Mouse (Mus musculus) neural tube, embryonic 12.5 days (tissue): Measurements from ENCODE around the gene Noxo1. TPM values are rescaled to one million over a fixed set of nuclear protein-coding genes. Genes with fewer than 3 reads are reported as not detected.
"Not testable (repeated sequence)": the region's sequence is repeated elsewhere in the genome, so short reads cannot be mapped to it uniquely, and the experiment has no call there.

ENCODE experiments used
- ATAC-seq: fragments of 200-750 bp; cut with Nextera tagmentation; 2 replicates; pipeline ENCODE4 v1.8.0; 2017; ENCODE audit warnings: low read depth, mild to moderate bottlenecking, moderate TSS enrichment, moderate library complexity; ENCODE audit not compliant: low FRiP score
- H3K27ac ChIP-seq: fragments of 300-500 bp; sonication (generic); 2 replicates; pipeline ENCODE4 v1.5.1; 2016
- H3K27me3 ChIP-seq: fragments of 300-500 bp; sonication (generic); replicated peaks from 2 replicates; pipeline ENCODE4 v1.6.1; 2016; ENCODE audit warnings: mild to moderate bottlenecking
- H3K36me3 ChIP-seq: fragments of 300-500 bp; sonication (generic); 2 replicates; pipeline ENCODE4 v1.6.1; 2016; ENCODE audit warnings: mild to moderate bottlenecking
- H3K4me1 ChIP-seq: fragments of 300-500 bp; sonication (generic); 2 replicates; pipeline ENCODE4 v1.6.1; 2016
- H3K4me2 ChIP-seq: fragments of 300-500 bp; sonication (generic); replicated peaks from 2 replicates; pipeline ENCODE4 v1.6.1; 2016; ENCODE audit warnings: mild to moderate bottlenecking
- H3K4me3 ChIP-seq: fragments of 300-500 bp; sonication (generic); 2 replicates; pipeline ENCODE4 v1.5.1; 2016
- H3K9ac ChIP-seq: fragments of 300-500 bp; sonication (generic); 2 replicates; pipeline ENCODE4 v1.6.1; 2016; ENCODE audit warnings: mild to moderate bottlenecking
- H3K9me3 ChIP-seq: fragments of 300-500 bp; sonication (generic); 2 replicates; pipeline ENCODE4 v1.6.1; 2016; ENCODE audit warnings: mild to moderate bottlenecking
- WGBS: fragments of 180-500 bp; shearing (Covaris S2); methylation state at CpG from one replicate; pipeline ENCODE4 v1.1.7; 2016; 5-methylcytosine and 5-hydroxymethylcytosine counted together
- polyA plus RNA-seq: library from polyadenylated mRNA; unstranded; fragments of >200 nt; fragmentation: Nextera tagmentation; extraction: Ambion mirVana; gene quantifications from 2 replicates; pipeline ENCODE4 v1.2.1, GENCODE M21; 2016

Gene Noxo1
- polyA plus RNA-seq, 1 experiment from 2014 or later = 3.0 TPM

DNA sequence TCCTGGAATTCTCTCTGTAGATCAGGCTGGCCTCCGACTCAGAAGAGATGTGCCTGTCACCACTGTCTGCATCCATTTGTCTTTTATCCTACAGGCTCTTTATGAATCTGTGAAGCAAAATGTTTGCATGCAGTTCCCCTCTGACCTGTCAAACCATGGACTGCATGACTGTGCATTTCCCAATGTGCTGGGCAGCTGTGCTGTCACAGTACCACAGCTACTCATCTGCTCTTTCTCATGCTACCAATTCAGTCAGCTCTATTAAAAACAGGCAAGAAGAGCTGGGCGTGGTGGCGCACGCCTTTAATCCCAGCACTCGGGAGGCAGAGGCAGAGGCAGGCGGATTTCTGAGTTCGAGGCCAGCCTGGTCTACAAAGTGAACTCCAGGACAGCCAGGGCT lies 29.0 kb upstream of the Noxo1 start:
- not testable (repeated sequence) for H3K4me3 ChIP-seq, H3K9ac ChIP-seq, H3K4me2 ChIP-seq, H3K27me3 ChIP-seq, H3K27ac ChIP-seq, ATAC-seq, H3K36me3 ChIP-seq, H3K9me3 ChIP-seq
- peaks cover 23% of the 10 kb centered on the region for H3K4me1 ChIP-seq
- WGBS = 73% methylated on average over 7 of the region's 7 CpGs

DNA sequence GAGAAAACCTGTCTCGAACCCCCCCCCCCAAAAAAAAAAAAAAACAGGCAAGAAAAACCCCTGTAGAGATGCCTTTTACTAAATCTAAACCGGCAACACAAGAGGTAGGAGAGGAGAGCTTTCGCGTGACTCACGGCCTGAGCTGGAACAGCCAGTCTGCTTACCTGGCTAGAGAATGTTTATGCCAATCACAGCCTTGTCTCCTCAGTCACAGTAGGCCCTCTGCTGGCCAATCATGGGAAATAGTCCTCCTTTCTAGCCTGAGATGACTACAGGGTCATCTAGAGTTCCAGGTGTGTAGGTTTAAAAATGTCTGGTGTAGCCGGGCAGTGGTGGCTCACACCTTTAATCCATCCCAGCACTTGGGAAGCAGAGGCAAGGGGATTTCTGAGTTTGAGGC lies 28.6 kb upstream of the Noxo1 start:
- no peak for ATAC-seq
- Histone ChIP-seq H3K9ac (no peak overlapping the region), H3K4me2 (no peak overlapping the region), H3K36me3 (no peaks in the 10 kb centered on the region), H3K27ac (no peak overlapping the region), H3K4me1 (peaks cover 27% of the 10 kb centered on the region), H3K4me3 (no peak overlapping the region), H3K9me3 (no peaks in the 10 kb centered on the region), H3K27me3 (no peaks in the 10 kb centered on the region; the same call in 1 of the 2 replicates)
- 35% methylated on average over 6 of the region's 6 CpGs for WGBS

- H3K4me3 ChIP-seq = peak overlapping the region; percentile 99
- peaks cover 27% of the 10 kb centered on the region for H3K4me1 ChIP-seq
- not testable (repeated sequence) for H3K27me3 ChIP-seq, H3K36me3 ChIP-seq, H3K9me3 ChIP-seq
- H3K27ac ChIP-seq = 0 out of 2 replicates have a peak overlapping the region, but pooled peaks have one; percentile 59
- 13% methylated on average over 15 of the region's 15 CpGs for WGBS
- ATAC-seq = peak; percentile 41
- H3K9ac ChIP-seq = peak overlapping the region; percentile 97; the same call in 1 of the 2 replicates
- H3K4me2 ChIP-seq = peak overlapping the region; percentile 81
Observed at GRCm38 (mm10) chr17:24669214-24669544, 26.9 kb upstream of the Noxo1 start.

DNA sequence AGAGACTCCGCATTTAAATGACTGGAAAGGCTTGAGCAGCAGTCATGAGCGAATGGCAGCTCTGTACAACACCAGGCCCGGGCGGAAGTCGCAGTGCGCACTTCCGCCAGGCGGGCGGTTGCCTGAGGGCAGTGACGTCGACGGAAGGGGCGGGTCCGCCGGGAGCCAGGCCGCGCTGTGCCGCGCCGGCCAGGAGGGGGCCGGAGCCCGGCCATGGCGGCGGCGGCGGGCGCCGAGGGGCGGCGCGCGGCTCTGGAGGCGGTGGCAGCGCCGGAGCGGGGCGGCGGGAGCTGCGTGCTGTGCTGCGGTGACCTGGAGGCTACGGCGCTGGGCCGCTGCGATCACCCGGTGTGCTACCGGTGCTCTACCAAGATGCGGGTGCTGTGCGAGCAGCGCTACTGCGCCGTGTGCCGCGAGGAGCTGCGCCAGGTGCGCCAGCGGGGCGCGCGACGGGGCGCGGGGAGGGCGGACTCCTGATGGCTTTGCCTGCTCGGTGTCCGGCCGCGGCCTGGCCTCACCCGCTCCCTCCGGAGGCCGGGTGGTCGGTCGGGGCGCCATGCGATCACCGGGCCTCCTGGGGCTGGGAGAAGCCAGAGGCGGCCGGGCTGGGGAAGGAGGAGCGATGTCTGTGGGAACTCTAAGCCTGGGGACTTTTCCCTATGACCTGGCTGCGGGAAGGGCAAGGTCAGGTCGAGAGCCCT lies 26.3 kb upstream of the Noxo1 start, which contains the start of gene Zfp598:
Zfp598 (plus strand) TSS at position 143 of the 701 bp plus-strand sequence.
- Histone ChIP-seq H3K36me3 (no peaks in the 10 kb centered on the region), H3K4me3 (peak within 1 kb of the TSS; percentile 99), H3K4me1 (peaks cover 27% of the 10 kb centered on the region), H3K4me2 (peak within 1 kb of the TSS; percentile 81), H3K27me3 (no peaks in the 10 kb centered on the region), H3K9ac (peak within 1 kb of the TSS; percentile 97), H3K27ac (peak within 1 kb of the TSS; percentile 59), H3K9me3 (no peaks in the 10 kb centered on the region)
- ATAC-seq = peak; percentile 98
- 1% methylated on average over 66 of the region's 80 CpGs for WGBS

DNA sequence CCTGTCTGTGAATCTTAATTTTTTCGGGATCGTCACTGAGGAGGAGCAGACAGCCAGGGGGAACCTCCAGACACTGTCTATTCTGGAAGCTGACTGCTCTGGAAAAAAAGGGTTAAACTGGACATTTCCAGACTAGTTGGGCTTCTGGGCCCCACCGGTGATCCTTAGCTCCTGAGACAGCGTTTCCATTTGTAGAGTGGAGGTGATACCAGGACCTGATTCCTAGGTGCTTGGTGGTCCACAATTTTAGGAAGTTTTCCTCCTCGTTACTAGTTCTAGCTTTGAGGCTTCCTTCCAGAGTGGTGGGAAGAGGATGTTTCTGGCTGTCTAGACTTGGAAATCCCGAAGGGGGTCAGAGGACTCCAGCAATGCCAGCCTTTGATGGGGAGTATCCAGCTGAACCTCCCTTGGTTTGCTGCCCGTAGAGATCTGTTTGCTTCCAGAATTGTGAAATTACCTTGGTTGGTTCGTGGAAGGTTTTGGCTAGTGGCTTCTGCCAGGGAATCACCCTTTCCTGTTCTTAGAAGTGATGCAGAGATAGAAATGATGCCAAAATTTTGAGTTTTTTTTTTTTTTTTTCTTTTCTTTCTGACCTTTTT lies 25.7 kb upstream of the Noxo1 start:
- Histone ChIP-seq H3K9ac (peak overlapping the region; percentile 97), H3K27me3 (no peaks in the 10 kb centered on the region), H3K4me2 (peak overlapping the region; percentile 81), H3K27ac (peak overlapping the region; percentile 59; the same call in 1 of the 2 replicates), H3K4me1 (peaks cover 27% of the 10 kb centered on the region), H3K36me3 (no peaks in the 10 kb centered on the region), H3K9me3 (no peaks in the 10 kb centered on the region), H3K4me3 (peak overlapping the region; percentile 99)
- ATAC-seq = 0 out of 2 replicates have a peak, but pooled peaks have one; percentile 5
- WGBS = 15% methylated on average over 8 of the region's 8 CpGs

DNA sequence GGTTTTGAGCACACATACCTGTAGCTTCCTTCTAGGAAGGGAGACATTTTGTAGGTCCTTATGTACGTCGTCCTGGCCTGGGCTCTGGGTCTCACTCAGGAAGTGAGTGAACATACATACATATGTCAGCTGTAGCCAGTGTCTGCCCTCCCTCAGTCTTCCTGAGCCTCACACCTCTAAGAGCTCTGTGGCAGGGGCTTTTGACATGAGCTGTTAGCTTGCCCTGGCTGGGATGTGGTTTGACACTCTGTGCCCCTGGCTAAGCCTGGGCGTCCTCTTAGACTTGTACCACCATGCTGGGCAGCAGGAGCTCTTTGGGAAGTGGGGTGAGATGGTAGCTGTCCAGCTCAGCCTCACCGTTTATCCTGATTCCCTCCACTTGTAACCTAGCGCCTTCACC lies 24.7 kb upstream of the Noxo1 start:
- Histone ChIP-seq H3K27me3 (no peaks in the 10 kb centered on the region), H3K9ac (peak overlapping the region; percentile 97), H3K9me3 (no peaks in the 10 kb centered on the region), H3K4me1 (peaks cover 27% of the 10 kb centered on the region), H3K4me3 (no peak overlapping the region), H3K4me2 (peak overlapping the region; percentile 81), H3K36me3 (no peaks in the 10 kb centered on the region), H3K27ac (no peak overlapping the region)
- no peak for ATAC-seq
- 77% methylated on average over 5 of the region's 5 CpGs for WGBS

DNA sequence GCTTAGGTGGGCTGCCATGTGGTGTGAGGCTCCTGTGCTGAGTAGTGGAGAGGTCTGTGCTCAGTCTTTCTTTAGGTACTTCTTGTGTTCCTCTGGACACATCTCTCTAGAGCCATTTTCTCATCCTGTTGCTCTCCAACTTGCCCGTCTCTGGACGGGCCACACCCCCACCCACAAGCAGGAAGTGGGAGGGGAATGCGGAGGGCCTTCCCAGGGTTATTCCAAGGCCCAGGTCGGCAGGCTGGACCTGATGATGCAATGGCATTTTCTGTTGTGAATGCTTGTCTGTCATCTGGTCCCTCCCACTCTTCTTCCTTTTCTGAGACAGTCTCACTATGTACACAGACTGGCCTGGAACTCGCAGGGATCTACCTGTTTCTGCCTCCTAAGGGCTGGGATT lies 23.9 kb upstream of the Noxo1 start:
- Histone ChIP-seq H3K27ac (no peak overlapping the region), H3K4me1 (peaks cover 27% of the 10 kb centered on the region), H3K4me3 (no peak overlapping the region), H3K4me2 (peak overlapping the region; percentile 12), H3K27me3 (no peaks in the 10 kb centered on the region), H3K9me3 (no peaks in the 10 kb centered on the region), H3K9ac (no peak overlapping the region), H3K36me3 (peaks cover 5% of the 10 kb centered on the region)
- no peak for ATAC-seq
- 33% methylated on average over 5 of the region's 5 CpGs for WGBS

GRCm38 (mm10) chr17:24674277-24674676 lies 21.8 kb upstream of the Noxo1 start:
- no peak overlapping the region for H3K27ac ChIP-seq
- 0 out of 2 replicates have a peak overlapping the region, but pooled peaks have one; percentile 13 for H3K9ac ChIP-seq
- peaks cover 23% of the 10 kb centered on the region for H3K4me1 ChIP-seq
- WGBS = 90% methylated on average over 7 of the region's 7 CpGs
- peaks cover 26% of the 10 kb centered on the region for H3K36me3 ChIP-seq
- H3K4me2 ChIP-seq = no peak overlapping the region
- no peak overlapping the region for H3K4me3 ChIP-seq
- ATAC-seq = no peak
- H3K27me3 ChIP-seq = no peaks in the 10 kb centered on the region
- no peaks in the 10 kb centered on the region for H3K9me3 ChIP-seq

DNA sequence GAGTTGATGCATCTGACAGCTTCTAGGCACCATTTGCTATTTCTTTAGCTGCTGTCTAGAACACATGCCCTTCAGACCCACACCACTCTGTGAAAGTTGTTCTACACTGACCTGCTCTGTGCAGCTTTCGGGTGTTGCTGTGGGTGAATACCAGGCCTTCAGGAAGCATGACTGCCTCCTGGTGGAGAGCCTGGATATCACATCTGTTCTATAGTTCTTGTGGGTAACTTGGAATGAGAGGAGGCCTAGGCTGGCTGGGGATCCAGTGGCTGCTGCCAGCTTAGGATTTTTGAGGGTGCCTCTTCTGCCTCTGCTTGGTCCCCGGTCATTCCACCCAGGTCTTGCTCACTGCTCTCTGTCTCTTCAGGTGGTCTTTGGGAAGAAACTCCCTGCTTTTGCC lies 19.8 kb upstream of the Noxo1 start:
- WGBS = 59% methylated on average over 2 of the region's 2 CpGs
- H3K36me3 ChIP-seq = peaks cover 45% of the 10 kb centered on the region
- no peak overlapping the region for H3K4me3 ChIP-seq
- H3K9ac ChIP-seq = no peak overlapping the region
- ATAC-seq = no peak
- no peak overlapping the region for H3K4me2 ChIP-seq
- no peak overlapping the region for H3K27ac ChIP-seq
- no peaks in the 10 kb centered on the region for H3K9me3 ChIP-seq
- H3K27me3 ChIP-seq = no peaks in the 10 kb centered on the region
- peaks cover 11% of the 10 kb centered on the region for H3K4me1 ChIP-seq

DNA sequence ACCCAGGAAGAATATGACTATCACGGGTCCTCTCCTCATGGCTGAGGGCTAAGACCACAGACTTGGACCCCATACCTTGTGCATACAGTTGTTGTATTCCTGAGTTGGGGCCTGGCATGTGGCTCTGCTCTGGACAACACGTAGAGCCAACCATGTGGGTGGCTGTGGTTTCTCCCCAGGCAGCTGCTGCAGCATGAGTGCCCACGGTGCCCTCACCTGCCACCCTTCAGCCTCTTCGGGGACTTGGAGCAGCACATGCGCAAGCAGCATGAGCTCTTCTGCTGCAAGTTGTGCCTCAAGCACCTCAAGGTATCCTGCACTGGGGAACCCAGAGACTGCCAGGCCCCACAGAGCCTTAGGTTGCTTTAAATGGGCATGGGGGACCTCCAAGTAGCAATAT lies 19.2 kb upstream of the Noxo1 start:
- no peak overlapping the region for H3K4me3 ChIP-seq
- peaks cover 5% of the 10 kb centered on the region for H3K4me1 ChIP-seq
- no peak overlapping the region for H3K9ac ChIP-seq
- 94% methylated on average over 5 of the region's 5 CpGs for WGBS
- no peak overlapping the region for H3K4me2 ChIP-seq
- peaks cover 52% of the 10 kb centered on the region for H3K36me3 ChIP-seq
- H3K9me3 ChIP-seq = no peaks in the 10 kb centered on the region
- H3K27me3 ChIP-seq = no peaks in the 10 kb centered on the region
- no peak overlapping the region for H3K27ac ChIP-seq
- ATAC-seq = no peak

GRCm38 (mm10) chr17:24677500-24678080 lies 18.4 kb upstream of the Noxo1 start:
- Histone ChIP-seq H3K27ac (no peak overlapping the region), H3K4me1 (no peaks in the 10 kb centered on the region), H3K4me2 (no peak overlapping the region), H3K36me3 (peaks cover 56% of the 10 kb centered on the region), H3K4me3 (no peak overlapping the region), H3K27me3 (no peaks in the 10 kb centered on the region), H3K9ac (no peak overlapping the region), H3K9me3 (no peaks in the 10 kb centered on the region)
- WGBS = 90% methylated on average over 24 of the region's 24 CpGs
- no peak for ATAC-seq

- H3K4me2 ChIP-seq = peak overlapping the region; percentile 30
- WGBS = 26% methylated on average over 16 of the region's 16 CpGs
- H3K9ac ChIP-seq = no peak overlapping the region
- peaks cover 10% of the 10 kb centered on the region for H3K36me3 ChIP-seq
- no peak overlapping the region for H3K4me3 ChIP-seq
- ATAC-seq = no peak
- H3K27ac ChIP-seq = no peak overlapping the region
- H3K4me1 ChIP-seq = peaks cover 13% of the 10 kb centered on the region
- peaks cover 43% of the 10 kb centered on the region for H3K27me3 ChIP-seq
- no peaks in the 10 kb centered on the region for H3K9me3 ChIP-seq
Observed at GRCm38 (mm10) chr17:24686514-24686913, 9.5 kb upstream of the Noxo1 start.
